Mouse (Mus musculus) left cerebral cortex, postnatal 4 days (tissue): ENCODE measurements around the gene Gm28038. TPM values are rescaled to one million over a fixed set of nuclear protein-coding genes. Genes with fewer than 3 reads are reported as not detected.
A peak's percentile ranks its signal among the peaks of the same experiment; 100 is the strongest.

Experiments used
- DNase-seq: peaks from one replicate; pipeline ENCODE4 v3.0.0-alpha.2; 2022
- intact Hi-C: fragments of 180-260 bp; cut with DNase I; formaldehyde crosslinking; loops from one replicate; pipeline ENCODE4 v1.15.1; 2025
- total RNA-seq, 2 experiments: library from RNA; stranded (reverse); gene quantifications; 2 replicates each; pipeline ENCODE4 v1.2.3; 2021

The Gm28038 gene
- not detected for total RNA-seq

GRCm38 (mm10) chr2:30280743-30281142, at the start of gene Gm28038:
Gm28038 (plus strand) TSS chr2:30281043.
- intact Hi-C loops, result no loop called here
- no peak for DNase-seq

DNA sequence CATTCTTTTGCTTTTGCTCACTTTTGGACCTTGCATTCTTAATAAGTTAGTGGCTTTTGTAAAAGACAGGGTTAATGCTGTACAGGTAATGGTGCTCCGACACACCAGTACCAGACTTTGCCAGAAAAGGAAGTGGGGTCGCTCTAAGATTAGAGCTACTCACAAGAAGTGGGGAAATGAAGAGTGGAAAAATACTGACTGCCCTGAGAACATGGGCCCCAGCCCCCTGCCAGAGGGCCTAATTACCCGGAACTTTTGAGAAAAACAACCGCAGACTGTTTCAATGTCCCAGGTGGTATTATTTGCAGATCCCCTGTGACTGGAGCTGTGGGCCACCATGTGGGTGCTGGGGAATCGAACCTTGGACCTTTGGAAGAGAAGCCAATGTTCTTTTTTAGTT, 45.2 kb upstream of the Gm28038 start:
- intact Hi-C loops, result loop anchor here (10.0 kb wide), 1 partner anchor 51 kb away; no protein-coding TSS in a partner anchor
- no peak for DNase-seq

- intact Hi-C loops, result loop anchor here (10.0 kb wide), 1 partner anchor 52 kb away; no protein-coding TSS in a partner anchor
- no peak for DNase-seq
These were observed 44.2 kb upstream of the Gm28038 start for GRCm38 (mm10) chr2:30236426-30237198.

DNA sequence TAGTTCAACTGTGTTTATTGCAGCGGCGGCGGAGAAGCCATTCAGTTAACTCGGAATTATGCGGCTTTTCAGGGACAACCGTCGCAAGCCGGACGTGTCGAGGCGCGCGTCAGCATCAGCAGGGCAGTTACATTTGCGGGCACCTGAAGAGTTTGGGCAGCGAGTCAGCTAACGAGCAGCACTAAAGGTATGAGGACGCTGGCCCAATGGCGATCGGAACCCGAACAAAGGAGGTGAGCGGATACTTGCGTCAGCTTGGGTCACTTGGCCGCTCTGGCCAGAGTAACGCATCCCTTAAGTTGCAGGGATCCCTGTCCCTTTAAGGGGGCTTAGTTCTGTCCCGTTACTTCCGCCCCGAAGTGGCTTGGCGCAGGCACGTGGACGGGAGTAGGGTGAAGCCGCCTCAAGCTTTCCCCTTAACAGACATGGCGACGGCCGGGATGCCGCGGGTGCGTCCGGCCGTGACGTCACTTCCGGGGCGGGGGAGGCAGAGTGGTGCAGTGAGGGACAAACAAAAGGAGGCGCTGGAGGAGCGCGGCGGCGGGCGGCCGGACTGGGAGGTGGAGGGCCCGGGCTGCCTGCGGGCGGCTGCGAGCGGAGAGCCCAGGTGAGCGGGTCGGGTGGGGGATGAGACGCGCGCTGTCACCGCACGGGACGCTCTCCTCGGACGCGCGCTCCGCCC, 43.5 kb upstream of the Gm28038 start, which contains the start of gene Lrrc8a:
Lrrc8a (plus strand) TSS at position 517 of the 682 bp plus-strand sequence.
- peak; percentile 100 for DNase-seq
- intact Hi-C loops, result loop anchor here (10.0 kb wide), 1 partner anchor 53 kb away; no protein-coding TSS in a partner anchor

DNA sequence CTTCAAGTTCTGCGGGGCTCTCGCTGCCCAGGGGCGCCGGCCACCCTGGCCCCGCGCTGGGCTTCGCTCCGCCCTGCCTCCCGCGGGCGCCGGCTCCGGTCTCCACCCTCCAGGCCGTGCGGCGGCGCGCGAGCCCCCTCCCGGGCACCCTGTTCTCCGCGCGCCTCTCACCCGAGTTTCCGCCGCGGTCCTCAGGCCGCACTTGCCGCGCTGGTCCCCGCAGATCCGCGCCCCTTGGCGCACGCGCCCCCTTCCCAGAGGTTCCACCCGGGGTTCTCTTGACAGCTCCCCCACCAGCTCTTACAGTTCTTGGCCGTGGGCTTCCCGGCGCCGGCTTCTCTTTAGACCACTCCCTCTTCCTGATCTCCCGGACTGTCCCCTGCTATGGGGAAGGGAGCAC, 43.0 kb upstream of the Gm28038 start:
- intact Hi-C loops, result loop anchor here (10.0 kb wide), 1 partner anchor 53 kb away; no protein-coding TSS in a partner anchor
- DNase-seq, result peak; percentile 60

GRCm38 (mm10) chr2:30238906-30239465, 41.9 kb upstream of the Gm28038 start:
- intact Hi-C loops, result loop anchor here (10.0 kb wide), 1 partner anchor 54 kb away; no protein-coding TSS in a partner anchor
- DNase-seq, result no peak

DNA sequence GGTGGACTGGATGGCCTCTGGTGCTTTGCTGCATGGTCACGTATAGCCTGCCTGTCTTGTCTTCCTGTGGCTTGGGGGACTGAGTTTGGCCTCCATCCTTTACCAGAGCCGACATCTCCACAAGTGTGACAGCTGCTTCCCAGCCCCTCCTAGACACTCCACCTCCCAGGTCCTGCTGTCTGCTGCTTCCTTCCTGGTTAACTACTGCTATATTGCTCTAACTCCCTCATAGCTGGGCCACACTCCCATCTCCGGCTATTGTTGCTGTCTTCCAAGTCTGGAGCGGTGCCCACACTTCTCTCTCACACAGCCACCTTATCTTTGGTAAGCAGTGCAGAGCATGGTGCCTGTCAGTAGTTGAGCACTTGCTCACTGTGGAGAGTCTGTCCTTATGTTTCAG, 41.1 kb upstream of the Gm28038 start:
- intact Hi-C loops, result loop anchor here (10.0 kb wide), 1 partner anchor 55 kb away; no protein-coding TSS in a partner anchor
- DNase-seq, result no peak

GRCm38 (mm10) chr2:30240267-30240666, 40.6 kb upstream of the Gm28038 start, which contains the start of gene Gm28035:
Gm28035 (plus strand) TSS chr2:30240567.
- DNase-seq, result no peak
- intact Hi-C loops, result no loop called here

- peak; percentile 36 for DNase-seq
- intact Hi-C loops, result no loop called here
These were observed 38.3 kb upstream of the Gm28038 start for GRCm38 (mm10) chr2:30242509-30242908.

DNA sequence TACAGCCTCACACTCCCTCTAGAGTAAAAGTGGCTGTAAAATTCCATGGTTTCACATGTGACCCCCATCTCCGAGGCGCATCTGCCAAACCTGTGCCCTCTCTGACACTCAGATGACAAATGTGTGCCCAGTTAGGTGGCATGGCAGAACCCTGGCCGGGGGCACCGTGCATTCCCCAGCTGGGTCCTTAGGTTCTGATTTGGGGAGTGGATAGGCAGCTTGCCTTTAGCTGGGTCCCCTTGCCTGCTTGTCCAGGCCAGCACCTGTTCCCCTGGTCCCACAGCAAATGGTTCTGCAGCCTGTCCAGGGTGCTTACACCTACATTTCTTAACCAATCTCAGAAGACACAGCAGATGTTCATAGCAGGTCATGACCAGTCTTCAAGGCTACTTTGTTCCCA, 37.5 kb upstream of the Gm28038 start:
- intact Hi-C loops, result no loop called here
- DNase-seq, result no peak

- intact Hi-C loops, result no loop called here
- DNase-seq, result no peak
These were observed 36.2 kb upstream of the Gm28038 start for GRCm38 (mm10) chr2:30244595-30245178.

GRCm38 (mm10) chr2:30247036-30247435, 33.8 kb upstream of the Gm28038 start:
- intact Hi-C loops, result no loop called here
- no peak for DNase-seq

DNA sequence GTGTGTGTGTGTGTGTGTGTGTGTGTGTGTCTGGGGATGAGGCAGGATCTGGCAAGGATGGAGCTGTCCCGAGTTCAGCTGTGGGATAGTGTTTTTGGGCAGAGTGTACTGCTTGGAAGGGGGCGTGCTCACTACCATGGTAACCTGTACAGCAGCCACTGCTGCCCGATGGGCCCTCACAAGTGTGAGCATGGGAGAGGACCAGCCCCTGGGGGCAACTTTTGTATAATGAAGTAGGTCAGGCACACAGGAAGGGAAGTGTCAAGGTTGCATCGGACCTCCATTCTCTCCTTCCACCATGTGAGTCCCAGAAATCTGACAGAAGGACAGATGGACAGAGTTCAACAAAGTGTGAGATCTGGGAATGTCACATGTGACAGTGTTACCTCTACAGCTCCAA, 33.2 kb upstream of the Gm28038 start:
- no peak for DNase-seq
- intact Hi-C loops, result no loop called here

GRCm38 (mm10) chr2:30249182-30249581, 31.7 kb upstream of the Gm28038 start:
- no peak for DNase-seq
- intact Hi-C loops, result no loop called here

GRCm38 (mm10) chr2:30250166-30251128, 30.4 kb upstream of the Gm28038 start:
- intact Hi-C loops, result no loop called here
- DNase-seq, result no peak

- DNase-seq, result peak; percentile 35
- intact Hi-C loops, result no loop called here
These were observed 29.3 kb upstream of the Gm28038 start for GRCm38 (mm10) chr2:30251417-30252104.

GRCm38 (mm10) chr2:30252521-30252920, 28.3 kb upstream of the Gm28038 start:
- intact Hi-C loops, result no loop called here
- DNase-seq, result no peak

GRCm38 (mm10) chr2:30253809-30254208, 27.0 kb upstream of the Gm28038 start:
- DNase-seq, result no peak
- intact Hi-C loops, result no loop called here
